Mouse (Mus musculus): ENCODE results near the gene Galnt2.

DNA sequence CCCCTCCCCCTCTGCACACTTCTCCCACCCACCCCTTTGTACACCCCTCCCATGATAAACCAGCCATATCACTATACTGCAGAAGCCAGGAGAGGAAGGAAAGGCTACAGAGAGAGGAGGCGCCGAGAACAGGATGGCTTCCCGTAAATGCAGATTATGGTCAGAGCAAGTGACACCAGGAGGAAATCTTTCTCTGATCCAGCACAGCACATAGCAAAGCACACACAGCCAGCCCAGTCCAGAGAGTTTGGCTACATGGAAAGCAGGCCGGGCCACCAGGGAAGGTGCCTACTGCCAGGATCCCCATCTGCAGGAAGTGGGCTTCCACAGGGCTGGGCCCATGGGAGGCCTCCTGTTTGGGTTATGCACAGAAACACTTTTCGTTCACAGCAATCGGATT is 63.2 kb downstream of the Galnt2 start:
- TF ChIP-seq CTCF (IDR thresholded peaks at IDR 0.05; ENCODE audit: low read depth, low read length) (no peak), POLR2A (IDR thresholded peaks at IDR 0.05; ENCODE audit: borderline replicate concordance, low read depth, low read length) (no peak)

Measured in bone marrow macrophage, adult 2 months (primary cell).